Mouse (Mus musculus) liver, embryonic 15.5 days (tissue): ENCODE data around the gene Lysmd1. TPM values are rescaled to one million over a fixed set of nuclear protein-coding genes. Genes with fewer than 3 reads are reported as not detected.
A peak's percentile ranks its signal among the peaks of the same experiment; 100 is the strongest.
"Not testable (repeated sequence)": the region's sequence is repeated elsewhere in the genome, so short reads cannot be mapped to it uniquely, and the experiment has no call there.

Source experiments
- ATAC-seq: fragments of 200-750 bp; cut with Nextera tagmentation; 2 replicates; pipeline ENCODE4 v1.8.0; 2017; ENCODE audit warnings: moderate number of reproducible peaks, mild to moderate bottlenecking, moderate library complexity; ENCODE audit not compliant: insufficient read depth
- H3K27ac ChIP-seq: fragments of 300-500 bp; sonication (generic); replicated peaks from 2 replicates; pipeline ENCODE4 v1.5.1; 2015; ENCODE audit warnings: mild to moderate bottlenecking, inconsistent platforms
- H3K27me3 ChIP-seq: fragments of 300-500 bp; sonication (generic); 2 replicates; pipeline ENCODE4 v1.6.1; 2015; ENCODE audit warnings: mild to moderate bottlenecking, inconsistent platforms
- H3K36me3 ChIP-seq: fragments of 300-500 bp; sonication (generic); replicated peaks from 2 replicates; pipeline ENCODE4 v1.6.1; 2015; ENCODE audit warnings: moderate library complexity, mild to moderate bottlenecking, inconsistent platforms
- H3K4me1 ChIP-seq: fragments of 300-500 bp; sonication (generic); replicated peaks from 2 replicates; pipeline ENCODE4 v1.6.1; 2015; ENCODE audit warnings: inconsistent platforms
- H3K4me2 ChIP-seq: fragments of 300-500 bp; sonication (generic); 2 replicates; pipeline ENCODE4 v1.6.1; 2015; ENCODE audit warnings: moderate library complexity, mild to moderate bottlenecking, inconsistent platforms
- H3K4me3 ChIP-seq: fragments of 300-500 bp; sonication (generic); replicated peaks from 2 replicates; pipeline ENCODE4 v1.5.1; 2015; ENCODE audit warnings: mild to moderate bottlenecking, inconsistent platforms
- H3K9ac ChIP-seq: fragments of 300-500 bp; sonication (generic); 2 replicates; pipeline ENCODE4 v1.6.1; 2015; ENCODE audit warnings: moderate library complexity, mild to moderate bottlenecking, inconsistent platforms
- H3K9me3 ChIP-seq: fragments of 300-500 bp; sonication (generic); replicated peaks from 2 replicates; pipeline ENCODE4 v1.6.1; 2016; ENCODE audit warnings: inconsistent platforms
- WGBS: fragments of 180-500 bp; shearing (Covaris S2); methylation state at CpG from one replicate; pipeline ENCODE4 v1.1.7; 2015; ENCODE audit warnings: mixed read lengths; ENCODE audit not compliant: insufficient replicate concordance; 5-methylcytosine and 5-hydroxymethylcytosine counted together
- polyA plus RNA-seq: library from polyadenylated mRNA; unstranded; fragments of >200 nt; fragmentation: Nextera tagmentation; extraction: Ambion mirVana; gene quantifications from 2 replicates; pipeline ENCODE4 v1.2.1, GENCODE M21; 2015

Gene Lysmd1
- polyA plus RNA-seq, 1 experiment from 2014 or later, result 7.1 TPM

GRCm38 (mm10) chr3:95117751-95118150, 16.1 kb upstream of the Lysmd1 start:
- H3K27me3 ChIP-seq, result no peaks in the 10 kb centered on the region
- H3K36me3 ChIP-seq, result peaks cover 62% of the 10 kb centered on the region
- H3K27ac ChIP-seq, result no peak overlapping the region
- H3K4me1 ChIP-seq, result peaks cover 10% of the 10 kb centered on the region
- no peak overlapping the region for H3K4me3 ChIP-seq
- H3K4me2 ChIP-seq, result no peak overlapping the region
- no peak overlapping the region for H3K9ac ChIP-seq
- no peaks in the 10 kb centered on the region for H3K9me3 ChIP-seq
- no peak for ATAC-seq
- 70% methylated on average over 2 of the region's 2 CpGs for WGBS

- Histone ChIP-seq H3K4me2 (no peak overlapping the region), H3K36me3 (peaks cover 46% of the 10 kb centered on the region), H3K27me3 (no peaks in the 10 kb centered on the region), H3K9me3 (no peaks in the 10 kb centered on the region), H3K4me3 (no peak overlapping the region), H3K27ac (no peak overlapping the region), H3K9ac (no peak overlapping the region), H3K4me1 (peaks cover 7% of the 10 kb centered on the region; the same call in 1 of the 2 replicates)
- ATAC-seq, result peak; percentile 44; the same call in 1 of the 2 replicates
- 49% methylated on average over 6 of the region's 6 CpGs for WGBS
These were observed 12.3 kb upstream of the Lysmd1 start for GRCm38 (mm10) chr3:95121580-95121979.

GRCm38 (mm10) chr3:95124246-95124645, 9.6 kb upstream of the Lysmd1 start, which contains the start of gene Tmod4:
Tmod4 (plus strand) TSS chr3:95124476.
- ATAC-seq, result no peak
- Histone ChIP-seq H3K4me1 (peaks cover 7% of the 10 kb centered on the region; the same call in 1 of the 2 replicates), H3K36me3 (peaks cover 39% of the 10 kb centered on the region), H3K4me3 (no peak within 1 kb of the TSS), H3K9ac (no peak within 1 kb of the TSS), H3K4me2 (no peak within 1 kb of the TSS), H3K9me3 (no peaks in the 10 kb centered on the region), H3K27ac (no peak within 1 kb of the TSS; the same call in 1 of the 2 replicates), H3K27me3 (no peaks in the 10 kb centered on the region)
- 52% methylated on average over 6 of the region's 6 CpGs for WGBS

- Histone ChIP-seq H3K36me3 (peaks cover 39% of the 10 kb centered on the region), H3K4me3 (no peak overlapping the region), H3K4me2 (no peak overlapping the region), H3K9me3 (no peaks in the 10 kb centered on the region), H3K27me3 (no peaks in the 10 kb centered on the region), H3K9ac (no peak overlapping the region), H3K4me1 (peaks cover 7% of the 10 kb centered on the region; the same call in 1 of the 2 replicates), H3K27ac (no peak overlapping the region; the same call in 1 of the 2 replicates)
- no peak for ATAC-seq
- 53% methylated on average over 5 of the region's 5 CpGs for WGBS
These were observed 8.9 kb upstream of the Lysmd1 start for GRCm38 (mm10) chr3:95124972-95125371.

GRCm38 (mm10) chr3:95129226-95129651, 4.6 kb upstream of the Lysmd1 start:
- WGBS, result 80% methylated on average over 6 of the region's 6 CpGs
- H3K9ac ChIP-seq, result no peak overlapping the region
- ATAC-seq, result no peak

GRCm38 (mm10) chr3:95130081-95130480, 3.8 kb upstream of the Lysmd1 start:
- Histone ChIP-seq H3K27me3 (no peaks in the 10 kb centered on the region), H3K9ac (no peak overlapping the region), H3K36me3 (peaks cover 24% of the 10 kb centered on the region), H3K27ac (no peak overlapping the region), H3K4me2 (no peak overlapping the region), H3K4me3 (no peak overlapping the region), H3K9me3 (no peaks in the 10 kb centered on the region), H3K4me1 (peaks cover 14% of the 10 kb centered on the region)
- no peak for ATAC-seq
- 78% methylated on average over 5 of the region's 5 CpGs for WGBS

More at GRCm38 (mm10) chr3:95129226-95129651, 4.6 kb upstream of the Lysmd1 start:
- Histone ChIP-seq H3K9me3 (no peaks in the 10 kb centered on the region), H3K4me1 (peaks cover 14% of the 10 kb centered on the region), H3K36me3 (peaks cover 24% of the 10 kb centered on the region), H3K27ac (no peak overlapping the region), H3K27me3 (no peaks in the 10 kb centered on the region), H3K4me3 (no peak overlapping the region), H3K4me2 (no peak overlapping the region)

- not testable (repeated sequence) for ATAC-seq, H3K4me2 ChIP-seq, H3K27ac ChIP-seq, H3K27me3 ChIP-seq, H3K9ac ChIP-seq, H3K9me3 ChIP-seq
- Histone ChIP-seq H3K4me3 (peak overlapping the region; percentile 71), H3K4me1 (peaks cover 31% of the 10 kb centered on the region), H3K36me3 (peaks cover 24% of the 10 kb centered on the region)
- 66% methylated on average over 2 of the region's 2 CpGs for WGBS
These were observed 1.5 kb upstream of the Lysmd1 start for GRCm38 (mm10) chr3:95132389-95132788.

GRCm38 (mm10) chr3:95133176-95133575, 712 bp upstream of the Lysmd1 start:
- Histone ChIP-seq H3K36me3 (peaks cover 28% of the 10 kb centered on the region), H3K4me2 (peak overlapping the region; percentile 87), H3K27me3 (no peaks in the 10 kb centered on the region), H3K9me3 (no peaks in the 10 kb centered on the region), H3K27ac (peak overlapping the region; percentile 86), H3K4me3 (peak overlapping the region; percentile 71), H3K4me1 (peaks cover 31% of the 10 kb centered on the region), H3K9ac (peak overlapping the region; percentile 63)
- 51% methylated on average over 11 of the region's 11 CpGs for WGBS
- no peak for ATAC-seq

GRCm38 (mm10) chr3:95134133-95134532, 245 bp downstream of the Lysmd1 start:
- H3K27ac ChIP-seq, H3K4me2 ChIP-seq, H3K9me3 ChIP-seq, H3K9ac ChIP-seq, H3K27me3 ChIP-seq: not testable (repeated sequence)
- Histone ChIP-seq H3K4me1 (peaks cover 31% of the 10 kb centered on the region), H3K4me3 (peak overlapping the region; percentile 71), H3K36me3 (peaks cover 26% of the 10 kb centered on the region)
- no CpG with 5 or more reads among the region's 12 CpGs for WGBS
- ATAC-seq, result peak; percentile 60

GRCm38 (mm10) chr3:95135023-95135422, 1.1 kb downstream of the Lysmd1 start:
- no peaks in the 10 kb centered on the region for H3K9me3 ChIP-seq
- peaks cover 24% of the 10 kb centered on the region for H3K36me3 ChIP-seq
- H3K27ac ChIP-seq, result peak overlapping the region; percentile 64
- H3K4me1 ChIP-seq, result peaks cover 37% of the 10 kb centered on the region
- H3K27me3 ChIP-seq, result no peaks in the 10 kb centered on the region
- H3K4me3 ChIP-seq, result peak overlapping the region; percentile 56
- H3K4me2 ChIP-seq, result peak overlapping the region; percentile 78
- 5% methylated on average over 6 of the region's 6 CpGs for WGBS
- peak; percentile 40 for ATAC-seq
- H3K9ac ChIP-seq, result peak overlapping the region; percentile 47; the same call in 1 of the 2 replicates

GRCm38 (mm10) chr3:95135433-95136052, 1.7 kb downstream of the Lysmd1 start:
- no peak for ATAC-seq
- H3K9ac ChIP-seq, result peak overlapping the region; percentile 47; the same call in 1 of the 2 replicates
- WGBS, result 27% methylated on average over 7 of the region's 7 CpGs

More at GRCm38 (mm10) chr3:95135433-95136052, 1.7 kb downstream of the Lysmd1 start:
- Histone ChIP-seq H3K27me3 (no peaks in the 10 kb centered on the region), H3K27ac (peak overlapping the region; percentile 64), H3K4me2 (peak overlapping the region; percentile 78), H3K9me3 (no peaks in the 10 kb centered on the region), H3K4me3 (peak overlapping the region; percentile 56), H3K4me1 (peaks cover 42% of the 10 kb centered on the region), H3K36me3 (peaks cover 28% of the 10 kb centered on the region)
